Mouse (Mus musculus): ENCODE data around the gene Gm49450.
A peak's percentile ranks its signal among the peaks of the same experiment; 100 is the strongest.
"Not testable (repeated sequence)": the region's sequence is repeated elsewhere in the genome, so short reads cannot be mapped to it uniquely, and the experiment has no call there.

The Gm49450 gene

GRCm38 (mm10) chr15:98954425-98955253 is 1.3 kb upstream of the Gm49450 start:
- DNase-seq, result no peak

DNA sequence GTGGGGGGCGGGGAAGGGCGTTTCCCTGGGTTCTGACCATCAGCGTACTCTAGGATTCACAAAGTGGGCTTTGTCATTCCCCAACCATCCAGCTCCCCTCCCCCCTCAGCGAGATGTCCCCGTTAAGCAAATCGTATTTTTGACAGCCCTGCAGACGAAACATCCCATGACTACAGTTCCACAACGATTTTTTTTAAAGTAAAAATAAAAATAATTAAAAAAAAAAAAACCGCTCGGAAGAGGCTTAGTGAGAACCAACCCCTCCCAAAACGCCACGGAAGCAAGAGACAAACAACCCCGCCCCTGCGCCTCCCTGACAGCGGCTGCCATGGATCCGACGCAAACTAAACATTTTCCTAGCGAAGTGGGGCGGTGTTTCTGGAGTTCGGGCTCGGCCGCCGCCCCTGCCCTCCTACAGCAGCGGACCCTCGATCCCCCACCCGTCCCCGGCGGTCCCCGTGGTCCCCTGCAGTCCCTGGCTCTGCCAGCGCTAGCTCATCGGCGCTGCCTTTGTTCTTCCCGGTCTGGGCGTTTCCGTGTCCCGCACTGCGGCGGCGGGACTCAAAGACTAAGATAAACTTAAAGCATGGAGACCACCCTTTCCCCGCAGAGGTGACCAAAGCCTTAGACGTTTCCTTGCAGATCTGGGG is 475 bp downstream of the Gm49450 start:
- DNase-seq, result peak; percentile 52

GRCm38 (mm10) chr15:98952063-98952455 is 1.3 kb downstream of the Gm49450 start:
- DNase-seq, result no peak

- DNase-seq, result not testable (repeated sequence)
Observed at GRCm38 (mm10) chr15:98951122-98952062, 2.0 kb downstream of the Gm49450 start.

DNA sequence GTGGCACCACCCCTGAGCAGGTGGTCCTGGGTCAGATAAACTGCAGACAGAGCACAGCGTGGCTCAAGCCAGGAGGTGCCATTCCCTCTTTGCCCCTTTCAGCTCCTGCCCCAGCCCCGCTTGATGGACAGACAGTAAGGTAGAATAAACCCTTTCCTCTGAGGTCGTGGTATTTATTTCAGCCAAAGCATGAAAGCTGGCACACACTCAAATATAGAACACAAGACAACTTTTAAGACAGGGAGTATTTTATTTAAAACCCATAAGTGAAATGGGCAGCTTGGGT is 3.8 kb downstream of the Gm49450 start:
- no peak for DNase-seq

- no peak for DNase-seq
Observed at GRCm38 (mm10) chr15:98948857-98949606, 4.3 kb downstream of the Gm49450 start.

DNA sequence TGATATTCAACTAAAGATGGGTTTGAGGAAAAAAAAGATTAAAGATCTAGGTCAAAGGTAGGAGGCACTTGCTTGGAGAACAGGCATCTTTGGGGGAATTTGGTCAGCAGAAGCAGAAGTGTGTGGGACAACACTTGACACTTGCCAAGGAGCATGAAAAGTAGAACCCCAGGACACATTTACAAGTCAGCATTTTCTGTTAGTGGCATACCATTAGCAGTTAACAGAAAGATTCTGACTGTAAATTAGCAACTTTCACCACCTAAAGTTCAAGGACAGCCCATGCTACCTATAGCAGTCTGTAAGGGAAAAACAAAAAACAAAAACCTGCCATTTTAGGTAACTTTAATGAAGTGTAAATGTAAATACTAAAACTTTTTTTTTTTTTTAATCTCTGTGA is 5.0 kb downstream of the Gm49450 start:
- no peak for DNase-seq

- no peak for DNase-seq
Observed at GRCm38 (mm10) chr15:98947884-98948283, 5.5 kb downstream of the Gm49450 start.

DNA sequence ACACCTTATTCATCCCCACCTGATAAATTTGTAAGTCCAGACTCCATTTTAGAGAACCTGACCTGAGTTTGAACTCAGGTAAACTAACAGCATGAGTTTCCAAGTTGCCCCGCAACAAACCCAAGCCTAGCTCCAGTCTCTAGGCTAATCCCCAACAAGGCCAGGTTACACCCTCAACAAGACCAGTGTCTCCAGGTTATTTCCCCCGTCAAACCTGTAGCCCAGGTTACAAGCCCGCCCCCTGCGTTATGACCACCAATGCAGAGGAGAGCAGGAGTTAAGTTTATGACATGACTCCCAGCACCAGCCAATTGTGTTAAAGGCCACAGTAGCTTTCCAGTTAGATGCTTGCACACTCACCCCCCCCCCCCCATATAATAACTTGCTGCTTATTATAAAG is 10.2 kb downstream of the Gm49450 start:
- no peak for DNase-seq

DNA sequence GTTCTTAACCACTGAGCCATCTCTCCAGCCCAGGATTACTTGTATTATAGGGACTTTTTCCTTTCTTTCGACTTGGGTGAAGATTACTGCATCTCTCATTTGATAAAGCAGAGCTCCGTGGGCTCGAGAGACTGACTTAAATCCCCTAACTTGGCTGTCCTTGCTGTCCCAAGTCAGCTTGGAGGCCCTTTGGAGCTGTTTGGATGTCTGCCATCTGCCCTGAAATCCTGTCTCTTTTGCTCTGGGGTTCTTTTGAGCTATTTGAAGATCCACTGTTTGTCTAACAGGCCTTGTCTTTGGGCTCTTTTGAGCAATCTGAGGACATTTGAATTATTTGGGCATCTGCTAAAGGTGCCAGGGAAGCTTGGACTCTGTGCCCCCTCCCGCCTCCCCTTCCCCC is 11.3 kb downstream of the Gm49450 start:
- no peak for DNase-seq

- DNase-seq, result no peak
Observed at GRCm38 (mm10) chr15:98941539-98941938, 11.8 kb downstream of the Gm49450 start.

DNA sequence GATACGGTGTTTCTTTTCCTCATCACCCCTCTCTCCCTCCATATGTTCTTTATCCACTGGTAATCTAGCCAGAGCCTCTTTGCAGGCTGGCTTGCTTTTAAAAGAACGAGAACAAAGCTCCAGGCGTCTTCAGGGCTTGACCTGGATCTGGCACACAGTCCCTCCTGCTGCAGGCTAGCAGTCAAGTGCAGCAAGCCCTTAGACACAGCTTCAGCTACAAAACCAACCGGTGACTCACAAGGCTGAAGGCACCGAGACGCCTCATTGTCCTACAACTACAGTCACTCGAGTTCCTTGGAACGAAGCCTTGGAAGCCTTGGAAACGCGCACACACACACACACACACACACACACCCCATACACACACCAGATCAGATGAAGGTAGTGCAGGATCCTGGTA is 12.5 kb downstream of the Gm49450 start:
- no peak for DNase-seq

DNA sequence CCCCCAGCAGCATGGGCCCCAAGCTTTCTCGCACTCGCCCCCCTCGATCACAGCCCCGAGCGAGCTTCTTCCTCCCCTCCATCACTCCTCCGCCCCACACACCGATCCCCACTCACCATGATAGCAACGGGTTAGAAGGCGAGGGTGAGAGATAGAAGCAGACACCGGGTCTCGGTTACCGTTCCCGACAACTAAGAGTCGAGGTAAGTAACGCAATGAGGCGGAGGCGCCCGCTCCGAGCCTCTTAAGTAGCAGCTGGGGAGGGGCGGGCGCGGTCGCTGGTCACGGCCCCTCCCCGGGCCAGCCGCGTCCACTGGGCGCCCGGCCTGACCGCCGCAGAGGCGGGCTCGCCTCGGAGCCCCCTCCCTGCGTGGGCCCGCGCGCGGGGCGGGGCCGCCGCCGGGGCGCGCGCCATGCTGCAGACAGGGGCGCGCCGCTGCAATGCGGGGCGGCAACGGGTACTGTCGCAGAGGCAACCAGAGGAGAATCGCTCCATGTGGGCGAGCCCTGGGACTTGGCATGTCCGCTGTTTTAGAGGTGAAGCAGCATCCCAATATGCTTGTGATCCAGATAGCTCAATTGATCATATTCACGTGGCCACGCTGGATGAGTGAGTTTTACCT is 19.0 kb downstream of the Gm49450 start, which contains the start of gene Tuba1b:
Tuba1b (minus strand) TSS at position 349 of the 623 bp plus-strand sequence.
- DNase-seq, result peak; percentile 92

DNA sequence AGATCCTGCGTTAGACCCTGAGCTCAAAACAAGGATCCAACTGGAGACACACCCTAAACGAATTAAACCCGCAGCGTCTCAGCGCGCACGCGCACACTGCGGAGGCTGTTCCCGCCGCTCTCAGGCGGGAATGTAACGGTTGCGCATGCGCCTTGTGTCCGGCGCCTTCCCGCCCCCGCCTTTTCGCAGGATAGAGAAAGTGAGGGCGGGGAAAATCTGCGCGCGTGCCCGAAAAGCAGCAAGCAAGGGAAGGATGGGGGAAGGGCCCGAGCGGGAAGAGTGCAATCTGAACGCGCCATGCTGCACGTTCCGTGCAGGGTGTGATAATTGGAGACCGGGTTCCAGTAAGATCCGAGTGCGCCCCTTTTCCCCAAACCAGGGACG is 19.5 kb downstream of the Gm49450 start:
- DNase-seq, result peak; percentile 97

GRCm38 (mm10) chr15:98933004-98933671 is 20.2 kb downstream of the Gm49450 start:
- not testable (repeated sequence) for DNase-seq

GRCm38 (mm10) chr15:98930998-98931397 is 22.4 kb downstream of the Gm49450 start:
- DNase-seq, result no peak

DNA sequence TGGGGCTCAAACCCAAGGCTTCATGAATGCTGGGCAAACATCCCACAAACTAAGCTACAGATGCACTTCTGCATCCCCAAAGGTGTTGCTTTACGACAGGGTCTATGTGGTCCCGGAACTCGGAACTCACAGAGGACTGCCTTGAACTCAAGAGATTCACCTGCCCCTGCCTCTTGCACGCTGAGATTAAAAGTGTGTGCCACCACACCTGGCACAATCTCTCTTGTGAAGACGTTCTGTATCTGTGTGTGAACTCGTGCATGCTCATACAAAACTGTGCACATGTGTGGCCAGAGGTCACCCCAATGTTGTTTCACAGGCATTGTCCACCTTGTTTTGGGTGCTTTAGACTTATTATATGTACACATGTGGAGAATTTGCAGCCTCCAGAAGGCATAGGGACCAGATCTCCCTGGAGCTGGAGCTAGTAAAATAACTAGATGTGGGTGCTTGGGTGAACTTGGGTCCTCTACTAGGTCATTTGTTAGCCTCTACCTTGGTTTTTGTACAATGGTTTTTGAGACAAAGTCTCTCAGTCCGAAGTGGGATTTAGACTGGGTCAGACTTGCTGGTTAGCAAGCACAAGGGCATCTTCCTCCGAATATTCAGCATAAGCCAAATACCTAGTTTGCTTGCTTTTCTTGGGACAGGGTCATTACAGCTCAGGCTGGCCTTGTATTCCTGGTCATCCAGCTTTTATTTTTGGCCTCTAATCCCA is 23.2 kb downstream of the Gm49450 start:
- DNase-seq, result no peak

DNA sequence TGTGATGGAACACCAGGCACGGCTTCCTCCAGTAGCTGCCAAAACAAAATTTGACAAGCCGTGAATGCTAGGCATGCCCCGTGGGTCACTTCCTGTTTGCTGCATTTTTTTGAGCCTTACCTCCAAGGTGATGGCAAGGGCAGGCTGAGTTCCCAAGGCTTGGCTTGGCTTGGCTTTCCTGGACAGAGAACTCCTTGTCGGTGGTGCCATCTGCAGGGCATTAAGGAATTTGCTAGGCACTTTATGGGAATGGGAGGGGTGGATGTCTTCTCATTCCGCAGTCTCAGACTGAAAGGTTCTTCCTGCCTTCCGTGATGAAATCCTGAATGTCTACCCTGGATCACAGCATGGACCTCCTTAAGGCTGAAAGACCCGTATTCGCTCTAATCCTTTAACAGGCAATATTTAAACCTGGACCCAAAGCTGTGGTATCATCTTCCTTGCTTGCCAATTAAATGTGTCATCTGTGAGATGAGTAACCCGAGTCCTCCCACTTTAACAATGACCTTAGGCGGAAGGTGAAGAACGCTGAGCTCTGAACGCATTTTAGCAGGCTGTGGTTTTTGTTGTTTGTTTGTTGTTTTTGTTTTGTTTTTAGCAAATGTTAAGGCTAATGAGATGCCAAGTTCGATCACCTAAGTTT is 24.6 kb downstream of the Gm49450 start:
- DNase-seq, result peak; percentile 95

DNA sequence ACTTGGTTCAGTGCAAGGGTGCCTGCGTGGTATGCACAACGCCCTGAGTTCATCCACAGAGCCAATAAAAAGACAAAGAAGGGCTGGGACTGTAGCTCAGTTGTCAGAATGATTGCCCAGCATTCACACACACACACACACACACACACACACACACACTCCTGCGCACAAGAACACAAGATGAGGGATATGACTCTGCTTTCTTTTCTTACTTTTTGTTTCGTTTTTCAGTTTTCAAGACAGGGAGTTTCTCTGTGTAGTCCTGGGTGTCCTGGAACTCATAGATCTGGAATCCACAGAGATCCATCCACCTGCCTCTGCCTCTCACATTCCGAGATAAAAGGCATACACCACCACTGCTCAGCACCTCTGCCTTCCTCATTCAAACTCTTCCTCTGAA is 25.8 kb downstream of the Gm49450 start:
- no peak for DNase-seq

GRCm38 (mm10) chr15:98924682-98925081 is 28.7 kb downstream of the Gm49450 start:
- DNase-seq, result peak; percentile 81
